Mouse (Mus musculus): Measurements from ENCODE around the gene 4930404H24Rik.

The 4930404H24Rik gene

GRCm38 (mm10) chr2:153511562-153511961 is 19.0 kb downstream of the 4930404H24Rik start:
- DNase-seq, result peak; percentile 4

- peak; percentile 81 for DNase-seq
Observed at GRCm38 (mm10) chr2:153512416-153513323, 20.1 kb downstream of the 4930404H24Rik start.

DNA sequence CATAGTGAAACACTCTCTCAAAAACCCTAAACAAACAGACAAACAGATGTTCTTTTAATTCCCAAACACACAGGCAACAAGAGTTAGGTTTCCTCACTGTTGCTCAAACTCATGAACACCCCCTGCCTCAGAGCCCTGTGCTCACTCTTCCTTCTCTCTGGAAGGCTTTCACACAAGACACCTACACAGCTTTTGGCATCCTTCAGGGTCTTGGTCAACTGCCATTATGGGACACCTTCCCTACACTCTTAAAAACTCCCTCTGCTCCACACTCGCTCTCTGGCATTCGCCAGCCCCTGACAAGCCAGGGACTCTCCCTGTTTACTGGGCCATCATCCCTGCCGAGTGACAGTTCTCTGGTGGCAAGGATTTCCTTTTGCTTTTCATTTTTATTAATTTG is 21.4 kb downstream of the 4930404H24Rik start:
- DNase-seq, result no peak

DNA sequence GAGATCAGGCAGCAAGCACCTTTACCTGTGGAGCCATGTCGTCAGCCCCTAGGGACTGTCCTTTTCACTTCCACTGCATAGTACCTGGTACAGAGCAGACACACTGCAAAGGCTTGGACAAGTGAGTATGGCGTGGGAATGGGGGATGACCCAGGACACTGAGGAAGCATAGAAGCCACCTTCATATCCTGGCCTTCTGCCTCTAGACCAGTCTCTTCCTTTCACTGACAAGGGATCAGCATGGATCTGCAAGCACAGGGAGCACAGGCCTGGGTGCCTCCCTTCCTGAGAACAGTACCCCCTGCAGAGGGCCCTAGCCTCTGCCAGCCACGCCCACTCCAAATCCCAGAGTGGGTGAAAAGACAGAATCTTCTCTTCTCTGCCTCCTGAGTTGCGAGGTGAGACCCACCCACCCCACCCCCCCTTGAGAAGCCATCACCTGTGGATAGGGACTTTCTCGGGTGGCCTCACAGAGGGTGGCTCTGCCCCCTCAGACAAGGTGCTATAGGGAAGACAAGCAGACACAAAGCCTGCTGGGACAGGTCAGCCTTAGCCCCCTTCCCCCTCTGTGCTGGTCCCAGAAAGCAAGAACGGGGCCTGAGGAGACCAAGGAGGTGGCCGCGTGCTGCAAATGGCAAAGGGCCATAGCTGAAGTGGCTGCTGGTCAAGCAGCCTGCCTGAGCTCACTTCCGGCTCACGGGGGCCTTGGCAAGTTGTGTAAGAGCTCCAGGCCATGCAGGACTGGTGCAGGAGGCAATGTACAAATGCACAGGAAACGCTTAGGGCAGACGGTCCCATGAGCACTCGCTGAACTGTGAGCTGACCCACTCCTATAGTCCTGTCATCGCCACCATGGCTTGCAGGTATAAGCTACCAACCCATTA is 22.1 kb downstream of the 4930404H24Rik start:
- peak; percentile 89 for DNase-seq

DNA sequence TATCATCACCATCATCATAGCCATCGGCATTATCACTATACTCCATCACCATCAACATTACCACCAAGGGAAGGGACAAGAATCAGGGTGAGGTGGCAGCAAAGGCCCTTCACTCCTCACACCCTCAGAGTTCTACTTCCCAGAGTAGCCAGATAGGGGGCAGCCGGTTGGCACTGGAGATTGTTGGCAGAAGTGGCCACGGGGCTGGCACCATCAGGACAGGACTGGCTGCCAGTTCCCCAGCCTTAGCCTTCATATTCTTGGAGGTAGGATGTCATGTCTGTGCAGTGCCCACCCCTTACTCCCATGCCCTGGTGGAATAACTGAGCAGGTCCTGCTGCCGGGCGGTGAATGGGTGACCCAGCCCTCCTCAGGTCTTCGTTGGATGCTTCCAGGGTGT is 23.0 kb downstream of the 4930404H24Rik start:
- DNase-seq, result no peak

DNA sequence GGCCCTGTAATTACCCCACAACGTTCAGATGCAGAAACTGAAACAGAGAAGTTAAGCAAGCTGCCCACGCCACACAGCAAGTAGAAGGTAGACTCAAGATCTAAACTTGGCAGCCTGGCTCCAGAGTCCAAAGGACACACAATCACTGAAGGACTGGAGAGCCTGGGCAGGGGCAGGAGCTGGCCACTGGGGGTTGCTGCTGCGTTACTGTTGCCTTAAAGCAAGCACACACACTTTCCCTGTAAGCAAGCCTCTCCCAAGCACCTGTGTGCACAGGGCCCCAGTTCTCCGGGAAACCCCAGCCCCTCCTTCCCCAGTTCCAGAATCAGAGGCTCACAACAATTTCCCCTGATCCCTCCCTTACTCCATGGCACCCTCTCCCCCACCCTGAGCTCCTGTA is 24.4 kb downstream of the 4930404H24Rik start:
- no peak for DNase-seq

GRCm38 (mm10) chr2:153520057-153520456 is 27.5 kb downstream of the 4930404H24Rik start:
- DNase-seq, result no peak

DNA sequence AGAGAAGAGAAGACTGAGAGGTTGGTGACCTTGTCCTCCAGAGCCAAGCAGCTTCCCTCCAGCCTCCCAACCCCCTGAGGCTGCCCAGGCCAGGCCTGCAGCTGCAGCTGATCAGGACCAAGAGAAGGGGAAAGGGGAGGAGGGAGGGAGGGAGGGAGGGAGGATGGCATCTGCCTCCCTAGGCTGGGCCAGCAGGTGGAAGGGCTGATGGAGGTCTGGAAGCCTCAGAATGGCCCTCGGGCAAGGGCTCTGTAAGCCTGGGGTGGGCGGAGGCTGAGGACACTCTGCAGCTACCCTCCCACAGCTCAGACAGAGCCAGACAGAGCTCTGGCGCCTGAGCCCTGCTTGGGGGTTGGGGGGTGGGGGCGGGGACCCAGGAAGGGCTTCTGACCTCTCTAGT is 29.7 kb downstream of the 4930404H24Rik start:
- DNase-seq, result no peak

DNA sequence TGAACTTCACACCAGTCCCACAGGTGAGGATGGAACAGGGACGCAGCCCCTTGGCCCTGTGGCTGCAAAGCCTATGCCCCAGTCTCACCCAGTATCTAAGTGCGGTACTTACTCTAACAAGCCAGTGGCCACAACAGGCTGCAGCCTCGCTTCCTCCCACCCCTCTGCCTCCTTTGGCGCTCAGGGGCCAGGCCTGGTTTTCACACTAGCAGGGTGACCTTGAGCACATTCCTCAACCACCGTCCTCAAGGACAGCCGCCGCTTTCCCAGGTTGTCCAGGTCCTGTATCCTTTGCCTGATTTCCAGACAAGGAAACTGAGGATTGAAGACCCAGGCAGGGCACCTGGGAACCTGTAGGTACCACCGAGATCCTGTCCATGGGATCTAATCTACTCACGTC is 30.6 kb downstream of the 4930404H24Rik start:
- DNase-seq, result no peak

DNA sequence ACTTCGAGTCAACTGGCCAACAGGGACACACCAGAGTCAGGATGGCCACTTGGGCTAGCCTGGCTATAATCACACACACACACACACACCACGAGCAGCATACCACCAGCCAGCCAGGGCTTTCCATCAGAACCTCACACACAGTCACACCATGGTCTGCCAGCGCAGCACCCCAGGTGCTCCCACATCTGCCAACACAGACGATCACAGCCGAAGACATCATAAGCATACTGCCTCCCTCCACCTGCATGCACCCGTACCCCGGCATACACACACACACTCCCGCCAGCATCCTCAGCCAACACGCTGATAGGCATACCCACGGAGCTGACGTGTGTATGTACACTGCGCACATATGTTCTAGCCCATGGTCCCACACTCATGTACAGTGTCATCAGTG is 31.1 kb downstream of the 4930404H24Rik start:
- no peak for DNase-seq

DNA sequence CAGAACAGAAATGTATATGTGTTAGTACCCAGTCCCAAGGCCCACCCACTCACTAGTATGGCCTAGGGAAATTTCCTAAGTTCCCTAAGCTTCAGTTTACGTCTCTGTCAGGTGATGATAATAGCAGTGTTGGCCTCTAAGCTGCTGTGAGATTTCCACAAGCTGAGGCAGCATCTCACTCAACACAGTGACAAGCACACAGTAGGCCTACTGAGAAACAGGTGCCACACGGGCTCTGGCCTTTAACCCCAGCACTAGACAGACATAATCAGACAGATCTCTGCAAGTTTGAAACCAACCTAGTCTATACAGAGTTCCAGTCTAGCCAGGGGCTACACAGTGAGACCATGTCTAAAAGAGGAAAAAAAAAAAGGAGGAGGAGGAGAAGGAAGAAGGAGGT is 32.1 kb downstream of the 4930404H24Rik start:
- no peak for DNase-seq

DNA sequence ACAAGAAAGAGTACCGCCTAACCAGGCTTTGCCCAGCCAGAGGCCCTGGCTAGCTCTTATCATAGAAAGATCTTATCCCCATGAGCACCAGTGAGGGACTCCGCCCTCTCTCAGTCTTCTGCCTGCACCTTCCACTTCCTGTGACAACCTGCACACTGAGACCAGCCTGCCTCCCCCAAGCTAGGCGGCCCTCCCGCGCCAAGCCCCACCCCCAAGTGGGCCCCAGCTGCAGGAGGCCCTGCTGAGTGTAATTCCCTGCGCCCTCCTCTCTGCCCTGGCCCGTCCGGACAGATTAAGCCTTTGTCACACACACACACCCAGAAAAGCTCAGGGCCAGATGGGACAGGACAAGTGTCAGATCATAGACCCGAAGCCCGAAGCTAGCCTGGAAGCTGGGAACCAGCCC is 33.3 kb downstream of the 4930404H24Rik start:
- no peak for DNase-seq

DNA sequence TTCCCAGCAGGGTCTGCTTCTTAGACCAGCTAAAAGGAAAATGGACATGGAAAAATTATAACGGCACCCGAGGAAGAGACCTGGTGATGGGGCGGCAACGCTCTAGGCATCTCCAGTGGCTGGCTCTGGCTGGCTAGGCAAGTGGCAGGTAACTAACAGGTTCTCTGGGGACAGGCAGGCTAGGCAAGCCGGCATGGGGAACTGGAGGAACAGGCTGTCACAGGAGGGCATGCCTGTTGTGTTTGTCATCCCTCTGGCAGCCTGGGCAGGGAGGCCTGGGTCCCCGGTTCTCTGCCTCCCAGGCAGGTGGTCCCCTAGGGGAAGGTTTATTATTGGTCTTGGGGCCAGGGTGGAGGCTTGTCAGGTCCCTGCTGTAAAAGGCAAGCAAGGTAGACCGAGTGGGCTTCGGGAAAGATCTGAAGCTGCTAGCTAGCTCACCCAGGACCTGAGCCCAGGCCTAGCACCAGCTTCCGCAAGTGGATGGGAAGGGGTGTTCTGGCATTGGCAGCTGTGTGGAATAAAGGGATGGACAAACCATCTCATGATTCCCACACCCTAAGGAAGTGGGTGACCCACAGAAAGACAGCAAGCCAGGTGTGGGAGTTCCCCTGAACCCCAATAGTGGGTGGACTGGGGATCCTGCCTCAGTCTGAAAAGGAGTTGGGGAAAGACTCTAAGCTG is 34.4 kb downstream of the 4930404H24Rik start:
- no peak for DNase-seq

- no peak for DNase-seq
Observed at GRCm38 (mm10) chr2:153527580-153528531, 35.3 kb downstream of the 4930404H24Rik start.

DNA sequence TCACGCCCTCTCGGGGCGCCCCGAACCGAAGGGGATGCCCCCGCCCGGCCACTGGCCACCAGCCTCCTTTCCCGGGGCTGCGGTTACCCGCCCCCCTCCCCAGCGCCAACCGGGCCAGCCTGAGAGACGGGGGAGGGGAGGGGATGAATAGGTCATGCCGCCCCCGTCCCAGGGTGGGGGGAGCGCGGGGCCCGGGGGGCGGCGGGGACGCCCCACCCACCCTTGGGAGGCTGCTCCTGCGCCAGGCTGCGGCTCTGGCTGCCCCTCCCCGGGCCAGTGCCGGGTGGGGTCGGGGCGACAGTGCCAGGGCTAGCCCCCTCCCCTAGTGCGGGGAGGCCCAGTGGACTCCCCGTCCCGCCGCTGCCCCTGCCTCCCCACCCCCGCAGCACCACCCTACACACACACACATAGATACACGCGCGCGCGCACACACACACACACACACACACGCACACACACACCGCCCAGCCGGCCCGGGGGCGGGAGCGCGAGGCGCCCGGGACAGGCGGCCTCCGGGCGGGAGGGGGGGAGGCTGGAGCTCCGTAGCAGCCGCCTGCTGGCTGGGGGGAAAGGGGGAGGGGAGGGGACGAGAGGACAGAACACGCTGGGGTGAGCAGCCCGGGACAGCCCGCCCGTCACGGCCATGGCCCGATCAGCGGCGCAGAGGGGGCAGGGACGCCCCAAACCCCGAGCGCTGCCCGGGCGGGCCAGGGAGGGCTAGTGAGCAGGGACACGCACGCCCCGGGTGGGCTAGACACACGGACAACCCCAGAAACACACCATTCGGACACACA is 36.2 kb downstream of the 4930404H24Rik start:
- DNase-seq, result peak; percentile 68

DNA sequence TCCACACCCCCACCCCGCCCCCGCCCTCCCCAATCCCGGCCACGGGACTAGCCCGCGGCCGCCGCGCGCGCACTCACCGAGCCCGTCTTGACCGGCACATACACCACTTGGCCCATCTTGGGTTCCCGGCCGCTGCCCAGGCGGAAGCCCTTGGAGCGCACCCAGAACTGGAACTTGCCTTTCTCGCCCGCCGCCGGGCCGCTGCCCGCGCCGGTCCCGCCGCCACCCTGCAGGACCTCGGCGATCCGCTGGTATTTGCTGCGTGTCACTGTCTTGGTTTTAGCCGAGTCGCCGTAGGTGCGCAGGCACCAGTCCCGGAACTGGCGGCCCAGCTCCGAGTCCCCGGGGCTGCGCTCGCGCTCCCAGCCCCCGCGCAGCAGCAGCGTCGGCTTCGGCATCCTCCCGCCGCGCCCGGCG is 36.8 kb downstream of the 4930404H24Rik start:
- DNase-seq, result no peak

- no peak for DNase-seq
Observed at GRCm38 (mm10) chr2:153529931-153530766, 37.6 kb downstream of the 4930404H24Rik start, which contains the start of gene Nol4l. TSS of gene Nol4l (minus strand) at chr2:153529971.

DNA sequence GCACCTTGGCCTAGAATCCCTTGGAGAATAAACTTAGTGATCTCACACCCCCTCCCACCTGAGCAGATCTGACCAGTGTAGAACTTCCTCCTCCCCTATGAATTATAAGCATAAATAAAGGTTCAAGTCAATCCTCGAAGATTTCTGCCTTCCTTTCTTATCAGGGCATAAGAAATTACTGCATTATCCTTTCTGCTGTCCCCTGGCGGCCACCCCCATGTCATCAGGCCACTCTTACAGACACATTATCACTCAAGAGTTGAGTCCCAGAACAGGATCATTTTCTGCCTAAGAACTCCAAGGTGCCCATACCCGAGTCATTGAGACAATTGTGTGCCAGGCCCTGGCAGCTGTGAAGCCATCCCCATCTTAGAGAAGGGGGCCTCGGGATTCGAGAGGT is 38.4 kb downstream of the 4930404H24Rik start:
- no peak for DNase-seq

DNA sequence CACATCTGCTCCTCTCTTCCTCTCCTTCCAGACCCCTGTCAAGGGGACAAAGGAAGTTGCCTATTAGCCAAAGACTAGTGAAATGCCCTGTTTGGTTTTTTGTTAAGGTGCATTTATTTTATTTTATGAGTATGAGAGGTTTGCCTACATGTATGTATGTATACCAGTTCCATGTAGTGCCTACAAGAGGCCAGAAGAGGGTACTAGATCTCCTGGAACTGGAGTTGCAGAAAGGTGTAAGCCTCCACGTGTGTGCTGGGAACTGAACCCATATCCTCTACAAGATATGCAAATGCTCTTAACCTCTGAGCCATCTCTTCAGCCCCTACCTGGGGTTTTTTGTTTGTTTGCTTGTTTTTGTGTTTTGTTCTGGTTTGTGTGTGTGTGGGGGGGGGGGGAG is 41.4 kb downstream of the 4930404H24Rik start:
- DNase-seq, result no peak

GRCm38 (mm10) chr2:153538898-153539297 is 46.3 kb downstream of the 4930404H24Rik start:
- DNase-seq, result no peak
